Mouse (Mus musculus) heart, embryonic 15.5 days (tissue): ENCODE measurements around the gene Psma5. TPM values are rescaled to one million over a fixed set of nuclear protein-coding genes. Genes with fewer than 3 reads are reported as not detected.

Experiments
- ATAC-seq: fragments of 200-750 bp; cut with Nextera tagmentation; replicated peaks from 2 replicates; pipeline ENCODE4 v1.8.0; 2017; ENCODE audit warnings: low read depth, moderate TSS enrichment; ENCODE audit not compliant: insufficient number of reproducible peaks, insufficient read depth, low FRiP score
- H3K27ac ChIP-seq: fragments of 300-500 bp; sonication (generic); 2 replicates; pipeline ENCODE4 v1.5.1; 2015; ENCODE audit warnings: mild to moderate bottlenecking, inconsistent platforms
- H3K27me3 ChIP-seq: fragments of 300-500 bp; sonication (generic); 2 replicates; pipeline ENCODE4 v1.6.1; 2015; ENCODE audit warnings: inconsistent platforms
- H3K36me3 ChIP-seq: fragments of 300-500 bp; sonication (generic); 2 replicates; pipeline ENCODE4 v1.6.1; 2015; ENCODE audit warnings: mild to moderate bottlenecking, inconsistent platforms
- H3K4me1 ChIP-seq: fragments of 300-500 bp; sonication (generic); replicated peaks from 2 replicates; pipeline ENCODE4 v1.6.1; 2015; ENCODE audit warnings: inconsistent platforms
- H3K4me2 ChIP-seq: fragments of 300-500 bp; sonication (generic); 2 replicates; pipeline ENCODE4 v1.6.1; 2015; ENCODE audit warnings: inconsistent platforms, mild to moderate bottlenecking, moderate library complexity
- H3K4me3 ChIP-seq: fragments of 300-500 bp; sonication (generic); 2 replicates; pipeline ENCODE4 v1.5.1; 2015; ENCODE audit warnings: mild to moderate bottlenecking, inconsistent platforms
- H3K9ac ChIP-seq: fragments of 300-500 bp; sonication (generic); 2 replicates; pipeline ENCODE4 v1.6.1; 2015; ENCODE audit warnings: mild to moderate bottlenecking, inconsistent platforms
- H3K9me3 ChIP-seq: fragments of 300-500 bp; sonication (generic); replicated peaks from 2 replicates; pipeline ENCODE4 v1.6.1; 2016; ENCODE audit warnings: inconsistent platforms
- WGBS: fragments of 180-500 bp; shearing (Covaris S2); methylation state at CpG from one replicate; pipeline ENCODE4 v1.1.7; 2015; ENCODE audit warnings: mixed read lengths; 5-methylcytosine and 5-hydroxymethylcytosine counted together
- polyA plus RNA-seq: library from polyadenylated mRNA; unstranded; fragments of >200 nt; fragmentation: Nextera tagmentation; extraction: Ambion mirVana; gene quantifications from 2 replicates; pipeline ENCODE4 v1.2.1, GENCODE M21; 2015

The Psma5 gene
- polyA plus RNA-seq, 1 experiment from 2014 or later, result 174 TPM

DNA sequence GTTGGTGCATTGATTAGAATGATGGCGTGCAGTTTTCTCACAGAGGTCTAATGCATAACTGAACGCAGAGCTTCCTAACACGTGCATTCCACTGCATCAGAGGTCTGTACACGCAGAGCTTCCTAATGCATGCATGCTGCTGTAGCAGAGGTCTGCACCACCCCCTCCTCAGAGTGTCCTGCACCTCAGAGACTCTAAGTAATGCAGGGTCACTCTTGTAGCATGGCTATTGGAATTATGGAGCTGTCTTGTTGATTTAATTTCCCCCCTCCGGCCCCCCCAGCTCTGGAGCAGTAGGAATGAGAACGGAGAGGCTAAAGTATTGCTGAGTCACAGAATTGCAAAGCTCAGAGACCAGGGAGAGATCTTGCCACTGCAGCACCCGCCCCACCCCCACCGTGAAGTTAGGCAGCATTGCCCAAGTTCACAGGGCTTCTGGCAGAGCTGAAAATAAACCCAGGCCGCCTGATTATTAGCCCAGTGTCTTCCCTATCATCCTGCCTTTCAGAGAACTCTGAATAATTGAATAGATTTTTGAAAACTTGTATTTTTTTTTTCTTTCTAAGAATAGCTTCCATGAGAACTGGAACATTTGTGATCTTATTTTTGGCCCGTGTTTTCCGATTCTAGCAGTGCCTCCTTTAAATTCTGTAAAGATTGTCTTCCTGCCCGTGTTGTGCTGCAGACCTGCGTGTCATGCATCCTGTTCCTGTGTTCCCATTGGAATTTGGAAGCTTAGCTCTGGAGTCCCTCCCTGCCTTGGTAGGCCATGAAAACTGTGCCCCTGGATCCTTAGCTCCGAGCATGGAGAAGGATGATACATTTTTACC lies 39.7 kb downstream of the Psma5 start:
- peaks cover 49% of the 10 kb centered on the region for H3K4me1 ChIP-seq
- H3K4me3 ChIP-seq, result peak overlapping the region; percentile 29
- peak; percentile 48; the same call in 1 of the 2 replicates for ATAC-seq
- H3K36me3 ChIP-seq, result no peaks in the 10 kb centered on the region
- H3K4me2 ChIP-seq, result peak overlapping the region; percentile 59
- peak overlapping the region; percentile 72 for H3K27ac ChIP-seq
- 6% methylated on average over 14 of the region's 14 CpGs for WGBS
- H3K9me3 ChIP-seq, result no peaks in the 10 kb centered on the region
- no peak overlapping the region for H3K9ac ChIP-seq
- no peaks in the 10 kb centered on the region for H3K27me3 ChIP-seq

DNA sequence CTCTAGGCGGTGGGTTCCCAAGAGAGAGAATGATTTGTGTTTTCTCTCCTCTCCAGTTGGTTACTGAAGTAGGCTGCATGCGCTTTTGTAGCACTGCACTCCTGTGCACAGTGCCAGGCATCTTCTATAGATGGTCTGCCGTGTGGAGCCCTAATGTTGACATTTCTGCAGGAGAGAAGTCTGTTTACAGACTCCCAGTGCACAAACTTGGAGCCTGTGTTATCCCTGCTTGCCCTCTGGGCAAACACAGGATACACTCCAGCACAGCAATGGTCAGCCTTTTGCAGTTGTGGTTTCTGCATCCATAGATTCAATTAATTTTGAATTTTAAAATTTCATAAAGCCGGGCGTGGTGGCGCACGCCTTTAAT lies 40.3 kb downstream of the Psma5 start:
- peak overlapping the region; percentile 72 for H3K27ac ChIP-seq
- H3K4me1 ChIP-seq, result peaks cover 46% of the 10 kb centered on the region
- H3K9ac ChIP-seq, result no peak overlapping the region
- H3K9me3 ChIP-seq, result no peaks in the 10 kb centered on the region
- 71% methylated on average over 7 of the region's 7 CpGs for WGBS
- ATAC-seq, result no peak
- H3K4me3 ChIP-seq, result no peak overlapping the region
- H3K27me3 ChIP-seq, result no peaks in the 10 kb centered on the region
- peak overlapping the region; percentile 59 for H3K4me2 ChIP-seq
- H3K36me3 ChIP-seq, result no peaks in the 10 kb centered on the region

DNA sequence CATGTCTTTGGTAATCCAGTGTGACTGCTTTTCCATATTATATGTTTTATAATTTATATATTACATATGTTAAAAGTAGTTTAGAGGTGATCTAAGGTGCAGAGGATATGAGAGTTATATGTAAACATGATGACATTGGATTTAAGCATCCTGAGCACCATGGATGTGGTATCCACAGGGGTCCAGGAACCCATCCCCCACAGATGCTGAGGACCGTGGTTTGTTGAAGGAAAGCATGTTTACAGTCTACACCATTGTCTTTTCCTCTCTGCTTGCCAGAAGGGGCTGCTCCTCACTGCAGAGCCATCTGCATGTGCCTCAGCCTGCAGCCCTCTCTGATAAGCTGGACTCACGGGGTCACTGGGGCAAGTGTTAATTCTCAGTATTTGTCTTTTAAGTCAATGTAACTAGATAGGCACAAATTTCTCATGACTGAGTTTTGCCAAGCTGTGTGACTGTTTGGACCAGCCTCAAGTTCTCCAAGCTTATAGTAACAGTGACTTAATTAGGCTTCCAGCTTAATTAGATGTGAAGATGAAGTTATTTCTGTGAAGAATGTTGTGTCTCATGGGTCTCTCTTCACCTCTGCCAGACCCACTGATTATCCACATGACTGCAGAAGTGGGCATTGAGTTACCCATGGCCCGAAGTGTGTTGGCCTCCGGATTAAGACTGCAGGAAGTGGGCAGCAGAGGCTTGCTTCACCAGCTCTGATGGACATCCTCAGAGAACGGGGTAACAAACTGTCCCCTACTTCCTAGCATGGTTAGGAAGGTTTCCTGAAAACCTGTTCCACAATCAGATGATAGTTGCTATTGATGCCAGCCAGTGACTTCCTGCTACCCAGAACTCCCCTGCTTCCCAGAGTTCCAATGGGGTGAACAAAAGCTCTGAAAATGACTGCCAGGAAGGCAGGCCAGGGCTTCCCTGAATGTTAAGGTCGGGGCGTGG lies 41.2 kb downstream of the Psma5 start:
- Histone ChIP-seq H3K4me1 (peaks cover 46% of the 10 kb centered on the region), H3K4me2 (no peak overlapping the region), H3K27me3 (no peaks in the 10 kb centered on the region), H3K9me3 (no peaks in the 10 kb centered on the region), H3K36me3 (no peaks in the 10 kb centered on the region), H3K27ac (peak overlapping the region; percentile 20), H3K9ac (no peak overlapping the region), H3K4me3 (no peak overlapping the region)
- WGBS, result 52% methylated on average over 7 of the region's 7 CpGs
- no peak; the same call in 1 of the 2 replicates for ATAC-seq

DNA sequence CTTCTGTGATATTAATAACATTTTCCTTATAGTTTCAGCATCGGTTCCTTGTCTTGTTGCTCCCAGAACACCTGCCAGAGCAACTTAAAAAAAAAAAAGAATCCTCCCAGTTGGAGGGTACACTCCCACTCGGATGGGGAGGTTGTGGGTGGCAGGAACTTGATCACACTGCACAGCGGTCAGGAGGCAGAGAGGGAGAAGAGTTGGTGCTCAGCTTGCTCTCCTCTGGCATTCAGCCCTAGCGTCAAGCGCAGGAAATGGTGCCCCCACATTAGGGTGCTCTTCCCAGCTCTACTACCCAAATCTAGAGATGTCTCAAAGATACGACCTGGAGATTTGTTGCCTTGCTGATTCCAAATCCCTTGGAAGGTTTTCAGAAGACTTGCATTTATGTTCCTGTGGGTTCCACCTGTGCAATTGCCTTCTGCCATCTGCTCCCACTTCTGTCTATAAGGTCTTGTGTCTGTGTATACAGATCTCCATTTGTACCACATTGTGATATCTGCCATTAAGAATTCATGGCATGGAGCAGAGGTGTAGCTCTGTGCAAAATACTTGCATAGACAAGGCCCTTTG lies 43.8 kb downstream of the Psma5 start:
- peaks cover 30% of the 10 kb centered on the region for H3K4me1 ChIP-seq
- ATAC-seq, result no peak
- no peaks in the 10 kb centered on the region for H3K36me3 ChIP-seq
- no peaks in the 10 kb centered on the region for H3K9me3 ChIP-seq
- no peaks in the 10 kb centered on the region for H3K27me3 ChIP-seq
- no peak overlapping the region for H3K9ac ChIP-seq
- 83% methylated on average over 6 of the region's 6 CpGs for WGBS
- no peak overlapping the region for H3K4me3 ChIP-seq
- H3K4me2 ChIP-seq, result no peak overlapping the region
- H3K27ac ChIP-seq, result no peak overlapping the region

DNA sequence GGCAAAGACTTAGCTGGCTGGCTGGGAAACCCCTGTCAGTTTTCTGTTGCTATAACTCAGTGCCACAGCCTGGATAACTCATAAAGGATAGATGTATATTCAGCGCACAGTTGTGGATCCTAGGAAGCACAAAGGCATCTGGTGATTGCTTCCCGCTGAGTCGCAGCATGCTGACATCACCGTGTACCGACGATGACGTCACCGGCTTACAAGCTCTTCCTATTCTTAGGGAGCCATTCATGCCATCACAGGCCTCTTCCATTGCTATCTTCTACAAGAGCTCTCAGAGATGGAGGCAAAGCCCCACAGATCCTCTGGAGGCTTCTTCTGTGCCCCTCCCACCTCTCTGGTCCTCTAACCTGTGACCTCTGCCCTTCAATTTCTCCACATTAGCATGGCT lies 47.0 kb downstream of the Psma5 start:
- H3K9me3 ChIP-seq, result no peaks in the 10 kb centered on the region
- no peak overlapping the region for H3K4me2 ChIP-seq
- H3K36me3 ChIP-seq, result no peaks in the 10 kb centered on the region
- ATAC-seq, result no peak
- no peak overlapping the region for H3K27ac ChIP-seq
- no peak overlapping the region for H3K9ac ChIP-seq
- no peaks in the 10 kb centered on the region for H3K27me3 ChIP-seq
- no peak overlapping the region for H3K4me3 ChIP-seq
- peaks cover 13% of the 10 kb centered on the region for H3K4me1 ChIP-seq
- WGBS, result 81% methylated on average over 8 of the region's 8 CpGs

DNA sequence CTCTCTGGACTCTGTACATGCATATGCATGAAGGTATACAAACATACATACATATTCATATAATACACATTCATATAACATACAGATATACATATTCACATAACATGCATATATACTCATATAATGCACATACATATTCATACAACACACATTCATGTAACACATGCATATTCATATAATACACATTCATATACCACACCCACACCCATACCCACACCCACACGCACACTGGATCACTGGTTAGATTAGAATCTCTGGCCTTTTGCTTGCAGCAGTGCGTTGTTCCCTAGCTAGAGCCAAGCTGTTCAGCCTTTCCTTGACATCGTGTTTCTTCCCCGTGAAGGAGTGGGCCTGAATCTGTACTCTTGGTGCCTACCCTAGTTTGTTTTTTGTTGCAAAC lies 48.0 kb downstream of the Psma5 start:
- Histone ChIP-seq H3K4me1 (peaks cover 14% of the 10 kb centered on the region), H3K4me2 (no peak overlapping the region), H3K27ac (no peak overlapping the region), H3K36me3 (no peaks in the 10 kb centered on the region), H3K9me3 (no peaks in the 10 kb centered on the region), H3K4me3 (no peak overlapping the region), H3K9ac (no peak overlapping the region), H3K27me3 (no peaks in the 10 kb centered on the region)
- 83% methylated on average over 4 of the region's 4 CpGs for WGBS
- ATAC-seq, result no peak

DNA sequence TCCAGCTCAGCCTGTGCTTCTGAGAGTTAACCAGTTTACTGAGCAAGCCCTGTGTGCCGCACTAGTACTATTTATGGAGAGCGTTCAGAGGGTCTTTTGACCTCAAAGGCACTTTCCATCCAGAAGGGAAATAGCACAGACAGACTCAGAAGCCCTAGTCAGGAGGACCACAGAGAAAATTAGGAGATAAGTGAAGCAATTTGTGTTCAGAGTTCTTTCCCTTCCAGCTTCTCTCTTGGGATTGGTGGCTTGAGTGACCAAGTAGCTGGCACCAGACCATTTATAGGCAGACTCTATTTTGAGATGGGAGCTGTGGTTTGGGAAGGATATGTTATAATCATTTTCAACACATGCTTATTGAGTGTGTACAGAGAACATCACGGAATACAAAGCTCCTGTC lies 49.7 kb downstream of the Psma5 start:
- peak; percentile 37; the same call in 1 of the 2 replicates for ATAC-seq
- 24% methylated on average over 3 of the region's 3 CpGs for WGBS
- Histone ChIP-seq H3K36me3 (no peaks in the 10 kb centered on the region), H3K27ac (peak overlapping the region; percentile 81), H3K4me1 (peaks cover 28% of the 10 kb centered on the region), H3K9me3 (no peaks in the 10 kb centered on the region), H3K9ac (0 out of 2 replicates have a peak overlapping the region, but pooled peaks have one; percentile 19), H3K27me3 (no peaks in the 10 kb centered on the region), H3K4me2 (peak overlapping the region; percentile 19), H3K4me3 (no peak overlapping the region)

DNA sequence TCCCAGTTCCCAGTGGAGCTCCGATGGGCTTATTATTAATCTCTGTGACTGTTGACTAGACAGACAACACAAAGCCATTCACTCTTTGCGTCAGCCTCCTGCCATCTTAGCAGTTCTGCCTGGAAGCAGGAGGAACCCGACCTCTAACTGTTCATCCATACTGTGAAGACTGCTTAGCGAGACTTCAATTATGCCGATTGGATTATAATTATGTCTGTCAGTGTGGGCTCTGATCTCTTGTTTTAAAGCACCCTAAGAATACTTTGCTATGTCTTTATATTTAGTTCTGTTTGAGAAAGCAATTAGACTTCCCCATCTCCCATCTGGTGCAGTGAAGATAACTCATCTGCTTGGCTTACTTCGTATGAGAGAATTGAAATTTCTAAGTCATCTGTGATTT lies 50.8 kb downstream of the Psma5 start:
- Histone ChIP-seq H3K4me3 (no peak overlapping the region), H3K36me3 (no peaks in the 10 kb centered on the region), H3K27me3 (no peaks in the 10 kb centered on the region), H3K9me3 (no peaks in the 10 kb centered on the region), H3K4me1 (peaks cover 30% of the 10 kb centered on the region), H3K4me2 (no peak overlapping the region), H3K9ac (no peak overlapping the region), H3K27ac (no peak overlapping the region)
- no peak for ATAC-seq
- 85% methylated on average over 6 of the region's 6 CpGs for WGBS

DNA sequence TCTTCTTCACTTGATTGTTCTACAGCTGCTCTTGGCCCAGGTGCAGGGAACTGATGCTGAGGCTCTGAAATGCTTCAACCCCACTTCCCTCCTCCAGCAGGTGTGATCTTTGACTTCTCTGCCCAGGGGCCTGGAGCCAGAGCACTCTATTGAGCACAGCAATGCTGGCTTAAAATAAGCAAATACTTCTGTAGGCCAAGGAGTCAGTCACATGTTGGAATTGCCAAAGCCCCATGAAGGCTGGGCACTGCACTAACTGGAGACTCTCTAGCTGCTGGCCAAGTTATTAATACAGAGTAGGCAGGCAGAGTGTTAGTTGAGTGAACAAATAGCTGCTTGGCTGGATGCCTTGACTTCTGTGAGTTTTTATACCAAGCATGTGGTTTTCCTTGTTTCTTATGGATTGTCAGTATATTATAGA lies 54.2 kb downstream of the Psma5 start:
- no peak overlapping the region for H3K4me2 ChIP-seq
- peaks cover 36% of the 10 kb centered on the region for H3K4me1 ChIP-seq
- H3K27me3 ChIP-seq, result no peaks in the 10 kb centered on the region
- peak overlapping the region; percentile 66 for H3K27ac ChIP-seq
- no peak for ATAC-seq
- H3K9me3 ChIP-seq, result no peaks in the 10 kb centered on the region
- no peak overlapping the region for H3K9ac ChIP-seq
- H3K36me3 ChIP-seq, result no peaks in the 10 kb centered on the region
- H3K4me3 ChIP-seq, result no peak overlapping the region

DNA sequence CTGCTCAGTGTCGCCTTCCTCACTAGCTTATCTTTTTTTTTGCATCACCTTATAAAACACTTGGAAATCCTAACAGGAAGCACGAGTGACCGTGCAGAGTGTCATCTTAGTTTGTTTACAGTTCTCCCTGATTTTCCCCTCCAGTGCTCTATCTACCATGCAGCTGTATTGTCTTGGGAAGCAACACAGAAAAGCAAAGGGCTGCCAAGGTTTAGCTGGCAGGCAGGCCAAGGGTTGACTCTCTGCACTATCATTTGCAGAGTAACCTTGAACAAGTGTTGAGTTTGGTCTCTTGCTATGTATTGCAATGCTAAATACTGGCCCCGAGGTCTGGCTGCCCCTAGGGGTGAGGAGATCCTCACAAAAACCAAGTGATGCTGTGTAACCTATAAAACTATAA lies 55.0 kb downstream of the Psma5 start:
- 70% methylated on average over 4 of the region's 4 CpGs for WGBS
- Histone ChIP-seq H3K27me3 (no peaks in the 10 kb centered on the region), H3K4me1 (peaks cover 34% of the 10 kb centered on the region), H3K36me3 (no peaks in the 10 kb centered on the region), H3K9ac (no peak overlapping the region), H3K27ac (no peak overlapping the region), H3K4me2 (no peak overlapping the region), H3K9me3 (no peaks in the 10 kb centered on the region), H3K4me3 (no peak overlapping the region)
- ATAC-seq, result no peak; the same call in 1 of the 2 replicates

DNA sequence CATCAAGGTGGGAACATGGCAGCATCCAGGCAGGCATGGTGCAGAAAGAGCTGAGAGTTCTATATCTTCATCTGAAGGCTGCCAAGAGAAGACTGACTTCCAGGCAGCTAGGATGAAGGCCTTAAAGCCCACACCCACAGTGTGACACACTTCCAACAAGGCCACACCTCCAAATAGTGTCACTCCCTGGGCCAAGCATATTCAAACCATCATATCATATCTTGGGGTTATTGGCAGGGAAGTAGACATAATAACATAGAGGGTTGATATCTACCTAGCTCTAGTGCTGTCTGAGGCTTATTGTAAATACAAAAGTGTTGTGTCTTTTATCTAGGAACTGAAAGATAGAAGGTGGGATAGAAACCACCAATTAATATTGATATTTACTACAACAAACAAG lies 55.7 kb downstream of the Psma5 start:
- no peak overlapping the region for H3K4me3 ChIP-seq
- no peaks in the 10 kb centered on the region for H3K27me3 ChIP-seq
- no peaks in the 10 kb centered on the region for H3K36me3 ChIP-seq
- peaks cover 34% of the 10 kb centered on the region for H3K4me1 ChIP-seq
- H3K4me2 ChIP-seq, result no peak overlapping the region
- H3K9ac ChIP-seq, result no peak overlapping the region
- H3K9me3 ChIP-seq, result no peaks in the 10 kb centered on the region
- ATAC-seq, result no peak
- H3K27ac ChIP-seq, result no peak overlapping the region
